Mouse (Mus musculus) central nervous system, embryonic 14 days (tissue): ENCODE results near the gene Uimc1. TPM values are rescaled to one million over a fixed set of nuclear protein-coding genes. Genes with fewer than 3 reads are reported as not detected.

ENCODE experiments used
- polyA plus RNA-seq: library from polyadenylated mRNA; depleted of rRNA; stranded (reverse); fragments of >200 nt; gene quantifications from 2 replicates; pipeline ENCODE4 v1.2.3, GENCODE M21; 2012; rRNA removed

Uimc1 gene
- polyA plus RNA-seq, result 26.5 and 29.3 TPM in 2 replicates

DNA sequence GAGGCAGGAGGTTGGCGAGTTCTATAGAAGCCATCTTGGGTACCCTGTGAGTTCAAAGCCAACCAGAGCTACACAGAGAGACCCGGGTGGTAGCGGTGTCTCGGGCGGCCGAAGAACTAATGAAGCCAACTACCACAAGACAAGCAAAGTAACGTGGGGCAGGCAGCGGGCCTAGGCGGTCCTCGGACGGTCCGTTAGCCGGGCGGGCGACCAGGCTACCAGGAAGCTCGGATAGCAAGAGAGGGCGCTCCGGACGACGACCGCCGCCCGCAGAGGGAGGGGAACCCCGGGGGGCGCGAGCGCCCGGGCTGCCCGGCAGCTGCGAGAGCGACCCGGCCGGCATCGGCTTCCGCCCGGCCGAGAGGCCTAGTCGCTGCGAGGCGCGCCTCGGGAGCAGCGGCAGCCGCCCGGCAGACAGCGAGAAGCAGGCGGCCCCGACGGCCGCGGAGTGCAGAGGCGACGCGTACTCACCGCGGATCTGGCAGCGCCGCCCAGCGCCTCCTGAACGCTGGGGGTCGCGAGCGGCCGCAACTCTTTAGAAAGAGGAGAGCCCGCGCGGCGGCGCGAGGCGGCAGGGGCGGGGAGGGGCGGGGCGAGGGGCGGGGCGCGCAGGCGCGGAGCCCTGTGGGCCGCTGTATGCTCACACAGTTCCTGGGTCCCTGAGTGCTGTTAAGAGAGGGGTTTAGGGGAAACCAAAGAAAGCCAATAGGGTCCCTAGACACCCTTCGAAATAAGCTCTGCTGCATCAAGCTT lies at the start of gene Uimc1:
Gene Uimc1, minus strand, starts transcription at position 575 of the 753 bp plus-strand sequence.

DNA sequence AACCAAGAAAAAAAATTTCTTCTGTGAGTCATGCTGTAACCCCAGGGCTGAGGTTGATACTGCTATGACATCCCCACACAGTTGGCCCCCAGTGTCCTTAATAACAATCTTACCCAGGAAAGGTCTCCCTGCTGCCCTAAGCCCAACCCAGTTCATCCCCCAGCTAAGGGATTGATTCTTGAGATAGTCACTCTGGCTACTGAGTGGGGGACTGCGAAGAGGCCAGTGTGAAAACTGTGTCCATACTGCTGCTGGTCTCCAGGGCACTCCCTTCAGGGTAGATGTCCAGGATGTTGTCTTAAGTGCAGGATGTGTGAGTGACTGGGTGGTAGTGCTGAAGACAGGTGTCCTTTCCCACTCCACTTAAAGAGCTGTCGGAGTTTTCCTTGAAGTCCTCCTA lies 33.3 kb upstream of the Uimc1 start, which contains the start of gene Gm17617:
Gene Gm17617, minus strand, starts transcription at position 101 of the 400 bp plus-strand sequence.

DNA sequence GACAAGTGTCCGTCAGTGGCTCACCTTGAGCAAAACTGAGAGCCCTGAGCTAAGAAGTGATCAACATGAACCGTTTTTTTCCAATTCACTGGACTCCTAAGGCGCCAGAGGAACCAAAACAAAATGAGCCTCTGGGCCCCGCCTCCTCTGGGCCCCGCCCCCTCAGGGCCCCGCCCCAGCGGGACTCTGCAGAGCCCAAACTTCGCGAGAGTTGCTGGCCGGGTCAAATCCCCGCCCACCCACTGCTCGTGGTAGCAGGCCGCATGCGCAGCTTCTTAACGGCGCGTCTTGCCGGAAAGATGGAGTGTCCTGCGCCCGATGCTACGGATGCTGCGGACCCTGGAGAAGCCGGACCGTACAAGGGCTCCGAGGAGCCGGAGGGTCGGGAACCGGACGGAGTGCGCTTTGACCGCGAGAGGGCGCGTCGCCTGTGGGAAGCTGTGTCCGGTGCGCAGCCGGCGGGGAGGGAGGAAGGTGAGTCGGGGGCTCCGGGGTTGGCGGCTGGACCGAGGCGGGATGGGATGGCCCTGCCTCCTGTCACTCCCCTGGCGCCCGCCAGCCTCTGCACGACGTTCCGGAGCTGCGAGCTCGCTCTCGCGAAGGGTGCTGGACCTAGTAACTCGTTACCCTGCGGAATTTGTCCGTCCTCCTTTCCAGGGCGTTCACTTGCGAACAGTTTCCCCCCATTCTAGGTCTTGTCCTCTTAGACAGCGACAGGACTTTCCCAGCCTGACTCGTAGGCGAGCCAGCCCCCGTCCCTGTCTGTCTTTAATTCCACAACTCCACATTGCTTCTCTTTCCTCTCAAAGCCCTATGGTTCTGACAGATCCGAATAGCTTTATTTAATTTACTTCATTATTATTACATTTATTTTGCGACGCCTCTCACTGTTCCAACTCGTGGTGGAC lies 5.2 kb upstream of the Uimc1 start, which contains the start of gene Zfp346:
Gene Zfp346, plus strand, starts transcription at position 267 of the 908 bp plus-strand sequence.

DNA sequence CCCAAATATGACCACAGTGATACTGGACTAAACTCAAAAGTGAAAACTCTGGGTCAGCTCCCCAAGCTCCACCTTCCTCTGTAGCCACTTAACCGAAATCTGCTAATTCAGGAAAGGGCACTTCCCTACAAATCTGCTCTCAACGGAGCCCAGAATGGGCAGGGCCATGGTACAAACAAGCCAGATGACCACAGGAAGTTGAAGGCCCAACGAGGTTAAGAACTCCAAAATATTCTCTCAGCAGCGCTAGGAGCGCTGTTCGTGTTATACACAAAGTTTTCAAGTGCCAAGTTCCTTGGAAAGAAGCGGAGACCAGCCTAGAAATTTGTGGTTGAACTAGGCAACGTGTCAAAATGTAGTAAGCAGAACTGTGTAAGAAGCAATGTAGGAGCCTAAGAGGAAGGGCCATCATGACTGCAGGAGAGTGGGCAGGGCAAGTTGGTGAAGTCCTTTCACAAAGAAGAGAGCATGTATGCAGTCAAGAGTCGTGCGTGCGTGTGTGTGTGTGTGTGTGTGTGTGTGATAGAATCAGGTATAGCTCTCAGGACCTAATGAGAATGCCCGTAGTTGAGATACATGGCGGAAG lies 78.8 kb downstream of the Uimc1 start, which contains the start of gene Hk3:
Gene Hk3, minus strand, starts transcription at position 192 of the 586 bp plus-strand sequence.

Other genes starting within 250 kb of the Uimc1 start
- gene Unc5a, start 150.9 kb downstream of the Uimc1 start, polyA plus RNA-seq, result 20.5 and 22.4 TPM in 2 replicates
- gene Hk3, start 78.9 kb downstream of the Uimc1 start, polyA plus RNA-seq, result 1.7 and 2.0 TPM in 2 replicates
- gene Zfp346, start 5.0 kb upstream of the Uimc1 start, polyA plus RNA-seq, result 40.6 and 43.6 TPM in 2 replicates
- not detected in 2 replicates for gene Gm17617, start 33.2 kb upstream of the Uimc1 start, polyA plus RNA-seq
- 1.8 and 7.1 TPM in 2 replicates for gene Fgfr4, start 52.3 kb upstream of the Uimc1 start, polyA plus RNA-seq
- gene Nsd1, start 109.5 kb upstream of the Uimc1 start, polyA plus RNA-seq, result 43.6 and 45.2 TPM in 2 replicates
- gene Prelid1, start 220.2 kb upstream of the Uimc1 start, polyA plus RNA-seq, result 247 and 256 TPM in 2 replicates
- gene Rab24, start 221.6 kb upstream of the Uimc1 start, polyA plus RNA-seq, result 155 and 158 TPM in 2 replicates
- 34.6 and 41.2 TPM in 2 replicates for gene Mxd3, start 229.5 kb upstream of the Uimc1 start, polyA plus RNA-seq